12 mouse cellular contexts compared by ENCODE assay signal in genomic region chr15:86344906-86345331, GRCm38 (mm10).
DNase-seq lines count a peak whose midpoint lies in the region; ATAC-seq lines count a peak whose summit lies in the region.
"Had no signal": no experiment of that assay in that cellular context is flagged by ENCODE, and none has a peak within 500 bp of the region (broad histone marks: within the 10 kb centered on the region; RNA-seq: fewer than 3 reads in every experiment).

No protein-coding gene starts in this region.

- peak; percentile 21; the same call in 1 of the 2 replicates for ATAC-seq in hindbrain, embryonic 15.5 days (ENCODE audit: low FRiP score, low read depth)
- ATAC-seq in hindbrain, embryonic 12.5 days (ENCODE audit: low FRiP score) = no peak
- ATAC-seq in common myeloid progenitor, adult 5-6 weeks (replicated peaks; ENCODE audit: low read depth, poor library complexity, severe bottlenecking) = peak; percentile 56
- ATAC-seq in midbrain, embryonic 12.5 days (ENCODE audit: low FRiP score, low read depth) = no peak
- no peak for ATAC-seq in kidney, embryonic 16.5 days (ENCODE audit: low FRiP score, low TSS enrichment)
- ATAC-seq in heart, embryonic 12.5 days (ENCODE audit: insufficient number of reproducible peaks, low FRiP score) = no peak

- no peaks in the 10 kb centered on the region for H3K9me3 ChIP-seq in hindbrain, embryonic 15.5 days
- no peaks in the 10 kb centered on the region for H3K9me3 ChIP-seq in hindbrain, embryonic 12.5 days (replicated peaks)
- no peaks in the 10 kb centered on the region for H3K9me3 ChIP-seq in midbrain, embryonic 12.5 days
- no peaks in the 10 kb centered on the region for H3K9me3 ChIP-seq in kidney, embryonic 16.5 days (ENCODE audit: low read length)
- no peaks in the 10 kb centered on the region for H3K9me3 ChIP-seq in heart, embryonic 12.5 days (replicated peaks)
- H3K9me3 ChIP-seq: limb, embryonic 12.5 days had no signal

- peak overlapping the region; percentile 49; the same call in 1 of the 2 replicates for H3K27ac ChIP-seq in hindbrain, embryonic 15.5 days (replicated peaks)
- no peak overlapping the region for H3K27ac ChIP-seq in hindbrain, embryonic 12.5 days
- H3K27ac ChIP-seq in midbrain, embryonic 12.5 days (replicated peaks) = peak overlapping the region; percentile 36; the same call in 1 of the 2 replicates
- H3K27ac ChIP-seq in kidney, embryonic 16.5 days (ENCODE audit: low read length) = no peak overlapping the region
- H3K27ac ChIP-seq in heart, embryonic 12.5 days (ENCODE audit: poor library complexity, severe bottlenecking) = no peak overlapping the region
- H3K27ac ChIP-seq: kidney, postnatal 0 days; limb, embryonic 12.5 days had no signal

- no peak overlapping the region for H3K9ac ChIP-seq in hindbrain, embryonic 15.5 days
- no peak overlapping the region for H3K9ac ChIP-seq in hindbrain, embryonic 12.5 days
- H3K9ac ChIP-seq in midbrain, embryonic 12.5 days (replicated peaks) = no peak overlapping the region
- no peak overlapping the region for H3K9ac ChIP-seq in kidney, embryonic 16.5 days (replicated peaks; ENCODE audit: low read length)
- H3K9ac ChIP-seq in heart, embryonic 12.5 days = no peak overlapping the region
- H3K9ac ChIP-seq: limb, embryonic 12.5 days had no signal

- no peak overlapping the region for H3K4me2 ChIP-seq in hindbrain, embryonic 15.5 days
- no peak overlapping the region for H3K4me2 ChIP-seq in hindbrain, embryonic 12.5 days (replicated peaks)
- H3K4me2 ChIP-seq in midbrain, embryonic 12.5 days (replicated peaks) = no peak overlapping the region
- no peak overlapping the region for H3K4me2 ChIP-seq in kidney, embryonic 16.5 days (replicated peaks; ENCODE audit: low read depth, low read length)
- no peak overlapping the region for H3K4me2 ChIP-seq in heart, embryonic 12.5 days
- H3K4me2 ChIP-seq: limb, embryonic 12.5 days had no signal

- peaks cover 44% of the 10 kb centered on the region for H3K4me1 ChIP-seq in hindbrain, embryonic 15.5 days (replicated peaks)
- H3K4me1 ChIP-seq in hindbrain, embryonic 12.5 days = peaks cover 41% of the 10 kb centered on the region
- peaks cover 42% of the 10 kb centered on the region for H3K4me1 ChIP-seq in midbrain, embryonic 12.5 days
- H3K4me1 ChIP-seq in kidney, embryonic 16.5 days (ENCODE audit: insufficient read depth, low read length) = no peaks in the 10 kb centered on the region
- 0 out of 2 replicates have a peak, but pooled peaks cover 4% of the 10 kb centered on the region for H3K4me1 ChIP-seq in heart, embryonic 12.5 days (replicated peaks)

- DNase-seq in CD4-positive, CD25-positive, alpha-beta regulatory T cell, adult 2 months (ENCODE audit: low read depth, low spot score) = peak; percentile 44
- no peak for DNase-seq in kidney, adult 18-20 months
- DNase-seq: adrenal gland, postnatal 25 days; gastrocnemius, postnatal 36 days had no signal

- H3K27me3 ChIP-seq in hindbrain, embryonic 15.5 days = no peaks in the 10 kb centered on the region
- no peaks in the 10 kb centered on the region for H3K27me3 ChIP-seq in hindbrain, embryonic 12.5 days
- no peaks in the 10 kb centered on the region for H3K27me3 ChIP-seq in midbrain, embryonic 12.5 days
- no peaks in the 10 kb centered on the region for H3K27me3 ChIP-seq in kidney, embryonic 16.5 days (ENCODE audit: insufficient read depth, low read length)
- H3K27me3 ChIP-seq in heart, embryonic 12.5 days (replicated peaks) = peaks cover 5% of the 10 kb centered on the region; the same call in 1 of the 2 replicates
- H3K27me3 ChIP-seq: limb, embryonic 12.5 days had no signal

- no peaks in the 10 kb centered on the region for H3K36me3 ChIP-seq in hindbrain, embryonic 15.5 days
- H3K36me3 ChIP-seq in hindbrain, embryonic 12.5 days = no peaks in the 10 kb centered on the region
- no peaks in the 10 kb centered on the region for H3K36me3 ChIP-seq in midbrain, embryonic 12.5 days
- H3K36me3 ChIP-seq in kidney, embryonic 16.5 days (ENCODE audit: insufficient read depth, low read length) = no peaks in the 10 kb centered on the region
- no peaks in the 10 kb centered on the region for H3K36me3 ChIP-seq in heart, embryonic 12.5 days
- H3K36me3 ChIP-seq: limb, embryonic 12.5 days had no signal

- no peak overlapping the region for H3K4me3 ChIP-seq in hindbrain, embryonic 15.5 days
- no peak overlapping the region for H3K4me3 ChIP-seq in hindbrain, embryonic 12.5 days
- no peak overlapping the region for H3K4me3 ChIP-seq in midbrain, embryonic 12.5 days
- no peak overlapping the region for H3K4me3 ChIP-seq in kidney, embryonic 16.5 days (ENCODE audit: low read length)
- no peak overlapping the region for H3K4me3 ChIP-seq in heart, embryonic 12.5 days
- H3K4me3 ChIP-seq: limb, embryonic 12.5 days had no signal

- 40% methylated on average over 8 of the region's 8 CpGs for WGBS in hindbrain, embryonic 15.5 days
- 65% methylated on average over 8 of the region's 8 CpGs for WGBS in hindbrain, embryonic 12.5 days
- 64% methylated on average over 8 of the region's 8 CpGs for WGBS in midbrain, embryonic 12.5 days
- WGBS in kidney, embryonic 16.5 days = 66% methylated on average over 8 of the region's 8 CpGs
- WGBS in heart, embryonic 12.5 days = 80% methylated on average over 8 of the region's 8 CpGs

Comparison
In these comparisons a context has a peak if more than half of its experiments do, and no peak if none do; other contexts are left out.
1. ATAC-seq: peak in hindbrain, embryonic 15.5 days (single experiment) and common myeloid progenitor, adult 5-6 weeks (single experiment); none in hindbrain, embryonic 12.5 days (single experiment), midbrain, embryonic 12.5 days (single experiment), kidney, embryonic 16.5 days (single experiment) and heart, embryonic 12.5 days (single experiment).
2. H3K27ac ChIP-seq: peak in hindbrain, embryonic 15.5 days (single experiment) and midbrain, embryonic 12.5 days (single experiment); none in hindbrain, embryonic 12.5 days (single experiment), kidney, embryonic 16.5 days (single experiment) and heart, embryonic 12.5 days (single experiment).